Mouse (Mus musculus) forelimb bud, embryonic 11.5 days (tissue): Measurements from ENCODE around the gene Artn.
A peak's percentile ranks its signal among the peaks of the same experiment; 100 is the strongest.

ENCODE experiments used
- DNase-seq: peaks from one replicate; pipeline ENCODE4 v3.0.0-alpha.2; 2012; ENCODE audit warnings: low read depth, low spot score

Gene Artn

DNA sequence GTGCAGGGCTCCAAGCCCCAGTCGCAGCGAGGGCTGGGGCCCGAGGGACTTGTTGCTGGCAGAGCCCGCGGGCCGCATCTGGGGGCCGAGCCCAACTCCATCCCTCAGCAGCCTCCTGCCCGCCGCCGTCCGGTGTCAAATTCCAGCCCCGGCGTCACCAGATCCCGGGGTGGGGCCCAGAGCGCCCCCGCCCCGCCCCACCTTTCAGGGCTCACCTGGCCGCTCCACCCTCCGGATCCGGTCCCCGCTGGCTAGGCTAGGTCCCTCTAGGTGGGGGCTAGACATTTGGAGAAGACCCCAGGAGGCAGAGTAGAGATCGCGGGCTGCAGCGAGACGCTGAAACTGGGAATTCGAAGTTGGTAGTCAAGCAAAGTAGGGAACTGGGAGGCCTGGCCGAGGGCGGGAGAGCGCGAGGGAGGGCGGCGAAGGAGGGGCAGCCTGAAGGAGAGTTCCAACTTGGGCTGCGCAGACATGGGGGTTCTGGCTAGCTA, at the start of gene Artn:
Gene Artn, minus strand, starts transcription at position 373 of the 491 bp plus-strand sequence.
- DNase-seq: peak; percentile 45

GRCm38 (mm10) chr4:117979181-117979580, 49.6 kb upstream of the Artn start:
- no peak for DNase-seq

GRCm38 (mm10) chr4:117978282-117978681, 48.7 kb upstream of the Artn start:
- no peak for DNase-seq

GRCm38 (mm10) chr4:117977841-117978240, 48.3 kb upstream of the Artn start:
- no peak for DNase-seq

DNA sequence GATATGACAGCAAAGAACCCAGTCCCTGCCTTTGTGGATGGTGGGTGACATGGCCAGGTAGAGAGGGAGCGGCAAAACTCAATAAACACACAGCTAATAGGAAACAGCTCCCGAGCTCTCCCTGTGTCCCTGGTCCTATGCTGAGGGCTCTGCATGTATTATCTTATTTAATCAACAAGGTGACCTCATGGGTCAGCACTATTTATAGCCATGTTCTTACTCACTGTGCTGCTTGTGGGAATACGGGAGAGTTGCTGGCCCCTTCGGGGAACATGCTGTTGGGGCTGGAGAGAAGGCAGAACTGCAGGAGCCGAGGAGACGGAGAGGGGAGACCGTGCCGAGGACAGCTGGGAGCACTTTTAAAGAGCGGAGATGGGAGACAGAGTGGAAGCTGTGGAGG, 47.8 kb upstream of the Artn start:
- no peak for DNase-seq

- DNase-seq: no peak
Measured at GRCm38 (mm10) chr4:117975820-117976219, 46.3 kb upstream of the Artn start.

- no peak for DNase-seq
Measured at GRCm38 (mm10) chr4:117974719-117975118, 45.2 kb upstream of the Artn start.

GRCm38 (mm10) chr4:117972999-117973398, 43.4 kb upstream of the Artn start:
- DNase-seq: no peak

- DNase-seq: peak; percentile 26
Measured at GRCm38 (mm10) chr4:117964346-117965025, 34.9 kb upstream of the Artn start.

DNA sequence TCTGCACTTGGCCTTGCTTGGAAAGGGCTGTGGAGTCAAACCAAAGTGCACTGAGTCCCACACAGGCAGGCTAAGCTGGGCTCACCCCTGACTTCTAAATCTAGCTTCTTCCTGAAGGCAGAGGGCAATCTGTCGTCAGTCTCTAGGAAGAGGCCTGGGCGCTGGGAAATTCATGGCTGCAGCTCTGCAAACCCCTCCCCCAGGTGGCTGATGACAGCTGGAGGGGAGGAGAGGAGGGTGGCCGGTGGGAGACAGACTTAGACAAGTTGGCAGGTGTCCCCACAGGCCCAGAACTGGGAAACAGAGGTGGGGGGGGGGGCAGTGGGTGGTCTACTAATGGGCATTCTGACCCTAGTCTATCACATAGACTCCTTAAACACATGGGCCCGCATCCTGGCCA, 27.9 kb upstream of the Artn start:
- DNase-seq: no peak

DNA sequence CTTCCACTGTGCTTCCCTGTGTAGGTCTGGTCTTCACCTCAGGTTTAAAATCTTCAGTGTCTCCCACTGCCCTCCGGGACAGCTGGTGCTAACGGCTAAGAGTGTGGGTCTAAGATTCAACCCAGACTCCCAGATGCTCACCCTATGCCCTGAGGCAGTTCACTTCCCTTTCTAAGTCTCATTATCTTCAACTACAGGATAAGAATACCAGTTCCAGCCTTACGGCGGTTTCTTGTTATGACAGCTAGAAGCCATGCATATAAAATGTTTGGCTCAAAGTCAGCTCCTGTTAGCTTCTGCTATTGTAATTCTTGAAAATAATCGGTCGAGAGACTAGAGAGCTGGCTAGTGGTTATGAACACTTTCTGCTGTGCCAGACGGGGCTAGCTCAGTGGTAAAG, 17.9 kb upstream of the Artn start:
- DNase-seq: no peak

DNA sequence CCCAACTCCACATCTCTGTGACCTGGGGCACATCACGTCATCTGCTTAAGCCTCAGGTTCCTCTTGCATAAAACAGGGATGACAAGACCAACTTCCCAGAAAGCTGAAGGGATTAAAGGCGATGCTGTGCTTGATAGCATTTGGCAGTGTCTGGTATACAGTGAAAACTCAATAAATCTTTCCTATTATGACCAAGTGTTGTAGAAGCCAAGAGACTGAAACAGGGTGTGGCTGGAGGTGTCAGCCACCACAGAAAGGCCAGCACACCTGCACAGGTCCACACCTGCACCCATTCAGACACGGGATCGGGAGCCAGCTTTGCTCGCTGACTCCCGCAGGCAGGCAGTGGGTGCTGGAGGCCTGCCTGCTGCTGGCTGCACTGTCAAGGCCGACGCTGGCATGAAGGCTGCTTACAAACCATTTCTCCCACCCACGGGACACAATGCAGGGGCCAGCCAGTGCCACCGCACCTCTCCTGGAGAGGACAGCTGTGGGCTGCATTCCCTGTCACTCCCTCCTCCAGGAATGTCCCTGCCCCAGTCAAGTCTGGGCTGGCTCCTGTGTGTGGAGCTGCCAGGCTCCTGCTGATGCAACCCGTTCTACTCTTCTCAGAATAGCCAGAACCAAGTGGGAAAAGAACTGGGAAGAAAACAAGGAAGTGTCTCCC, 17.2 kb upstream of the Artn start:
- DNase-seq: no peak

DNA sequence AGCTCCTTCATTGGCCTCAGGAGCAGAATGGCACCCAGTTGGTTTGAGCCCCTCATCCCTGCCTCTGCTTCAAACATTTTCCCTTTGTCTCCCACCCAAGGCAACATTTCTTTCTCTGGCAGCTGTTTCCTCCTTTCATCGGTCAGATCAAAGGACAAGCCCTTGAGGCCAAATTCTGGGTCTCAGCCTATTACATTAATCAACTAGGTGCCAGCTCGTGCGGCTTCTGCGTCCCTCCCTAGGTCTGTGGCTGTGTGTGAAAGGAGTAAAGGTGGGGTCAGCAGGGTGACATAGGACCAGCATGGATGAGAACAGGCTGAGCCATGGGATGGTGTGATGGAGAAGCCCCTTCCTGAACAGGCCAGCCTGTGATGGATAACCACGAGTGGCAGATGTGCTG, 13.8 kb upstream of the Artn start:
- DNase-seq: peak; percentile 57

- no peak for DNase-seq
Measured at GRCm38 (mm10) chr4:117936964-117937363, 7.4 kb upstream of the Artn start.

- DNase-seq: no peak
Measured at GRCm38 (mm10) chr4:117934081-117934480, 4.5 kb upstream of the Artn start.

DNA sequence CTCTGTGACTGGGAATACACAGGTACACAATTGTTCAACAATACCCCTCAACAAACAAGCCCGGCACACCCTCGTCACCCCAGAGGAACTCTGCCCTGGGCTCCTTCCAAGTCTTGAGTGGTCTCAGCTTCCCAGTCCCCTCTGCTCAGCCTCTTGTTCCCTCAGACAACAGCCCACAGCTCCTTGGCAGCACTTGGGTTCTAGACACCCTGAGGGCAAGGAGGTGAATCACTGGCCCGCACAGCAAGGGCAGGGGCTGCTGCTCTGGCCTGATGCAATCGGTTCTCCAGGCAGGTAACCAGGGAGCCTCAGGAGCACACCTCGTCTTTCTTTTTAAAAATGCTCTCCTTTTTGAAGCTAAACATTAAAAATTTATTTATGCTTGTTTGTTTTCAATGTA, 3.7 kb upstream of the Artn start:
- no peak for DNase-seq

- peak; percentile 67 for DNase-seq
Measured at GRCm38 (mm10) chr4:117928699-117929241, 793 bp downstream of the Artn start.

DNA sequence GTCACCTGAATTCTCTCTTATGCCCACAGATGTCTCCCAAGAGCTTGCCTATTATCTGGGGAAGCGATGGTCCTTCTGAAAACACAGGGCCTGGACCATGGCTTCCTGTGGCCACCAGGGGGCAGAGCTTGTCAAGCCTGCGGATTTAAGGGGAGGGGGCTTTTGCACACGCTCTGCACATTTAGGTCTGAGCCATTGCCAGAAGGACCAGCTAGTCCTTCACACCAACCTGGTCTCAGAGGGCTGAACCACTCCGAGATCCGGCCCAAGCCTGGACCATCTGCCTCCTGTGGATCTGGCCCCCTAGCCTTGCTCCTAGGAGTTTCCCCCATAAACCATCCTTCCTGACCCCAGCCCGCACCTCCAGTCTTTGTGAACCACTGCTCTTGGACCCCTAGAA, 1.3 kb downstream of the Artn start:
- peak; percentile 82 for DNase-seq

DNA sequence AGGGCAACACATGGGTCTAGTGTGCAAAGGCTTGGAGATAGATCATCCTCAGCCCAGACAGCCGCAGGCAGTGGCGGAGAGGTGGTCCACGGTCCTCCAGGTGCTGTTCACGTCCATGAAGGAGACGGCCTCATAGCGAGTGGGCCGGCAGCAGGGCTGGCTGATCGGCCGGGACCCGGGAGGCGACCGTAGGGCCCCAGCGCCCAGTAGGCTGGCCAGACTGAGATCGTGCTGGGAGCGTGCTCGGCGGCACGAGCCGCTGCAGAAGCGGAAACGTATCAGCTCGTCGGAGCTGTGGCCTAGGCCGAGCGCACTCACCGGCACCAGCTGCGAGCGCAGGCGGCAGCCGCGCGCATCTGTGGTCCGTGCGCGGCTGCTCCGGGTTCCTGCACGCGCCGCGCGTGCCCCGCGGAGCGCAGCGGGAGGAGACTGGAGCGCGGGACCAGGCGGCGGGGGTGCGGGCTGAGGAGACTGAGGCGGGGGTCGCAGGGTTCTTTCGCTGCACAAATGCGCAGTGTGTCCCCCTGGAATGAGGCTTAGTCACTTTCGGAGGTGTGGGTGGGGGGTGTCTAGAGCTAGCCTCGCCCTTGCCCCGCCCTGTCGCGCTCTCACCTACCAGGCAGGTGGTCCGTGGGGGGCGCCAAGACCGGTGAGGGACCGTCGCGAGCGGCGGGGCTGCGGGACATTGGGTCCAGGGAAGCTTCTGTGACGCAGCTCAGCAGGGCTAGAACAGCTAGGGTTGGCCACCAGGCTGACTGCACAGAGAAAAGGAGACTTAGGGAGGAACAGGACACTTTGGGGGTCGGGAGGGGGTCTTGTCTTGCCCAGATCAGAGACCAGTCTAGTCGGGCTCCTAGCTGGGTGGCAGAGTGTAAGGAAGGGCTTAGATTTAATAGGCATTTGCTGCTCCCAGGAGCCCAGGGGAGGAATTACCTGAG, 2.7 kb downstream of the Artn start:
- DNase-seq: peak; percentile 53

GRCm38 (mm10) chr4:117924916-117925315, 4.6 kb downstream of the Artn start:
- DNase-seq: no peak

DNA sequence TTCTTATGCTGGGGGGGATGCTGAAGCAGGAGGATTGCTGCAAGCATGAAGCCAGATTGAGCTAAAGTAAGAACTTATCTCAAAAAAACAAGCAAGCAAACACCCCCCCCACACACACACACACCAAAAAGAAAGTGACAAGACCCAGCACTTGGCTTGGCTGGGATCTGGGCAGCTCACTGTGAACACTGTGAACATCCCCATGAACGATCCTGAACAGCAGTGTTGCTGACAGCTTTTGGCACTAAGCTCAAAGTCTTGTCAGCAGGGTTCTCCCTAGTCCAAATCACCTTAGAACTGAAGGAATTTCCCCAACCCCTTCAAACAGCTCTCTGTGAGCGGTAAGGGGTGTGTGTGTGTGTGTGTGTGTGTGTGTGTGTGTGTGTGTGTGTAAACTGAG, 6.1 kb downstream of the Artn start:
- DNase-seq: no peak

- no peak for DNase-seq
Measured at GRCm38 (mm10) chr4:117921358-117921757, 8.2 kb downstream of the Artn start.
